Mouse (Mus musculus): Measurements from ENCODE around the gene Areg. TPM values are rescaled to one million over a fixed set of nuclear protein-coding genes. Genes with fewer than 3 reads are reported as not detected.

The Areg gene
- total RNA-seq, 2 experiments from 2014 or later, result 3.8 TPM; not detected in 1

GRCm38 (mm10) chr5:91156677-91157076 is 17.3 kb downstream of the Areg start:
- no peak for ATAC-seq (replicated peaks; ENCODE audit: low FRiP score, low TSS enrichment, poor library complexity, severe bottlenecking)

GRCm38 (mm10) chr5:91157169-91157568 is 17.8 kb downstream of the Areg start:
- ATAC-seq (replicated peaks; ENCODE audit: low FRiP score, low TSS enrichment, poor library complexity, severe bottlenecking), result no peak

GRCm38 (mm10) chr5:91162787-91163186 is 23.4 kb downstream of the Areg start:
- no peak for ATAC-seq (replicated peaks; ENCODE audit: low FRiP score, low TSS enrichment, poor library complexity, severe bottlenecking)

- ATAC-seq (replicated peaks; ENCODE audit: low FRiP score, low TSS enrichment, poor library complexity, severe bottlenecking), result no peak
Measured at GRCm38 (mm10) chr5:91166601-91167000, 27.2 kb downstream of the Areg start.

- ATAC-seq (replicated peaks; ENCODE audit: low FRiP score, low TSS enrichment, poor library complexity, severe bottlenecking), result no peak
Measured at GRCm38 (mm10) chr5:91176397-91176796, 37.0 kb downstream of the Areg start.

- no peak for ATAC-seq (replicated peaks; ENCODE audit: low FRiP score, low TSS enrichment, poor library complexity, severe bottlenecking)
Measured at GRCm38 (mm10) chr5:91194572-91194971, 55.2 kb downstream of the Areg start.

Other genes starting within 250 kb of the Areg start
- gene Cxcl1, start 248.4 kb upstream of the Areg start, total RNA-seq (2014; fragmentation: Nextera tagmentation), result not detected in 2 replicates
- 1.5 TPM in 1 of 2 replicates, not detected in the other for gene Cxcl1, start 248.4 kb upstream of the Areg start, total RNA-seq (2017)
- not detected in 2 replicates for gene Cxcl2, start 235.7 kb upstream of the Areg start, total RNA-seq (2014; fragmentation: Nextera tagmentation)
- gene Cxcl2, start 235.7 kb upstream of the Areg start, total RNA-seq (2017), result 5.2 and 9.9 TPM in 2 replicates
- gene Mthfd2l, start 208.5 kb upstream of the Areg start, total RNA-seq (2014; fragmentation: Nextera tagmentation), result 20.6 and 24.1 TPM in 2 replicates
- 16.1 and 19.1 TPM in 2 replicates for gene Mthfd2l, start 208.5 kb upstream of the Areg start, total RNA-seq (2017)
- not detected in 2 replicates for gene Epgn, start 112.1 kb upstream of the Areg start, total RNA-seq (2014; fragmentation: Nextera tagmentation)
- not detected in 2 replicates for gene Epgn, start 112.1 kb upstream of the Areg start, total RNA-seq (2017)
- not detected in 2 replicates for gene Ereg, start 65.0 kb upstream of the Areg start, total RNA-seq (2014; fragmentation: Nextera tagmentation)
- not detected in 2 replicates for gene Ereg, start 65.0 kb upstream of the Areg start, total RNA-seq (2017)